Mouse (Mus musculus) brain, embryonic 14.5 days (tissue): ENCODE data around the gene Atg13.

ENCODE experiments used
- CTCF ChIP-seq: fragments of 200-500 bp; IDR thresholded peaks from 2 replicates; pipeline ENCODE4 v1.5.1; 2012; ENCODE audit warnings: inconsistent platforms, mild to moderate bottlenecking, moderate library complexity, borderline replicate concordance; ENCODE audit not compliant: insufficient read depth, insufficient read length; ENCODE audit errors: extremely low read depth
- POLR2A ChIP-seq: fragments of 200-500 bp; IDR thresholded peaks from 2 replicates; pipeline ENCODE4 v1.6.1; 2012; ENCODE audit warnings: mild to moderate bottlenecking, inconsistent platforms, borderline replicate concordance; ENCODE audit not compliant: poor library complexity, insufficient read depth, insufficient read length, severe bottlenecking; ENCODE audit errors: extremely low read depth

GRCm38 (mm10) chr2:91723382-91723781 lies 13.0 kb upstream of the Atg13 start:
- TF ChIP-seq POLR2A: no peak
- no peak for TF ChIP-seq CTCF
